Mouse (Mus musculus) liver, postnatal 0 days (tissue): ENCODE data around the gene Kcnc3.

Source experiments
- CTCF ChIP-seq: sonication (generic); IDR thresholded peaks from 2 replicates; pipeline ENCODE4 v1.5.1; 2016; ENCODE audit warnings: antibody characterized with exemption, low read depth
- EP300 ChIP-seq: IDR thresholded peaks from 2 replicates; pipeline ENCODE4 v1.6.1; 2016; ENCODE audit warnings: antibody characterized with exemption, low read depth, mild to moderate bottlenecking

GRCm38 (mm10) chr7:44604139-44604606 is 13.7 kb downstream of the Kcnc3 start:
- no peak for TF ChIP-seq CTCF
- no peak for TF ChIP-seq EP300
